In genomic region chr2:168078107-168078830, GRCm38 (mm10) we compare ENCODE assay signal across 9 mouse cellular contexts. TPM values are rescaled to one million over a fixed set of nuclear protein-coding genes. Genes with fewer than 3 reads are reported as not detected.
DNase-seq lines count a peak whose midpoint lies in the region; ATAC-seq lines count a peak whose summit lies in the region.
"Had no signal": no experiment of that assay in that cellular context is flagged by ENCODE, and none has a peak within 500 bp of the region (broad histone marks: within the 10 kb centered on the region; RNA-seq: fewer than 3 reads in every experiment).

No protein-coding gene starts in this region.

- 0 out of 2 replicates have a peak, but pooled peaks have one; percentile 12 for ATAC-seq in intestine, embryonic 14.5 days (replicated peaks; ENCODE audit: low FRiP score, low TSS enrichment, low read depth)
- no peak for ATAC-seq in limb, embryonic 13.5 days (ENCODE audit: low FRiP score, low read depth)
- ATAC-seq in stomach, embryonic 15.5 days (ENCODE audit: insufficient read depth, low FRiP score, low read depth) = peak; percentile 11; the same call in 1 of the 2 replicates
- no peak for ATAC-seq in forebrain, embryonic 11.5 days (replicated peaks; ENCODE audit: low FRiP score)
- no peak for ATAC-seq in frontal cortex, adult (ENCODE audit: low TSS enrichment)

- 0 out of 2 replicates have a peak overlapping the region, but pooled peaks have one; percentile 1 for H3K4me2 ChIP-seq in intestine, embryonic 14.5 days (ENCODE audit: low read length)
- H3K4me2 ChIP-seq in limb, embryonic 13.5 days (replicated peaks) = no peak overlapping the region
- peak overlapping the region; percentile 11; the same call in 1 of the 2 replicates for H3K4me2 ChIP-seq in stomach, embryonic 15.5 days
- no peak overlapping the region for H3K4me2 ChIP-seq in forebrain, embryonic 11.5 days (ENCODE audit: low read depth, low read length, severe bottlenecking)

- no peak overlapping the region for H3K9ac ChIP-seq in intestine, embryonic 14.5 days (ENCODE audit: low read length)
- H3K9ac ChIP-seq in limb, embryonic 13.5 days = peak overlapping the region; percentile 25; the same call in 1 of the 2 replicates
- no peak overlapping the region for H3K9ac ChIP-seq in stomach, embryonic 15.5 days
- H3K9ac ChIP-seq in forebrain, embryonic 11.5 days (ENCODE audit: low read length) = no peak overlapping the region

- no peaks in the 10 kb centered on the region for H3K36me3 ChIP-seq in heart, embryonic 10.5 days
- no peaks in the 10 kb centered on the region for H3K36me3 ChIP-seq in intestine, embryonic 14.5 days (ENCODE audit: control insufficient read depth, insufficient read depth, low read length)
- no peaks in the 10 kb centered on the region for H3K36me3 ChIP-seq in limb, embryonic 13.5 days
- H3K36me3 ChIP-seq in stomach, embryonic 15.5 days = no peaks in the 10 kb centered on the region
- H3K36me3 ChIP-seq in forebrain, embryonic 11.5 days (ENCODE audit: control insufficient read depth, insufficient read depth, low read length) = no peaks in the 10 kb centered on the region

- H3K4me1 ChIP-seq in heart, embryonic 10.5 days = peaks cover 62% of the 10 kb centered on the region
- peaks cover 9% of the 10 kb centered on the region for H3K4me1 ChIP-seq in intestine, embryonic 14.5 days (replicated peaks; ENCODE audit: control insufficient read depth, insufficient read depth, low read length)
- peaks cover 34% of the 10 kb centered on the region for H3K4me1 ChIP-seq in limb, embryonic 13.5 days
- peaks cover 11% of the 10 kb centered on the region; the same call in 1 of the 2 replicates for H3K4me1 ChIP-seq in stomach, embryonic 15.5 days
- peaks cover 4% of the 10 kb centered on the region; the same call in 1 of the 2 replicates for H3K4me1 ChIP-seq in forebrain, embryonic 11.5 days (replicated peaks; ENCODE audit: control insufficient read depth, insufficient read depth, low read length)

- 25% methylated on average over 15 of the region's 15 CpGs for WGBS in heart, embryonic 10.5 days
- WGBS in intestine, embryonic 14.5 days = 24% methylated on average over 15 of the region's 15 CpGs
- 33% methylated on average over 15 of the region's 15 CpGs for WGBS in limb, embryonic 13.5 days
- WGBS in stomach, embryonic 15.5 days = 22% methylated on average over 15 of the region's 15 CpGs
- 43% methylated on average over 15 of the region's 15 CpGs for WGBS in forebrain, embryonic 11.5 days

- no peak for DNase-seq in heart, embryonic 10.5 days (ENCODE audit: low spot score)
- no peak for DNase-seq in heart, postnatal 4 days
- DNase-seq in intestine, embryonic 14.5 days (ENCODE audit: low spot score) = peak; percentile 77
- no peak for DNase-seq in forebrain, embryonic 11.5 days (ENCODE audit: low spot score)
- DNase-seq in Muller cell, postnatal 12 days (ENCODE audit: inconsistent ontology term) = no peak

- peak overlapping the region; percentile 67 for H3K27ac ChIP-seq in heart, embryonic 10.5 days
- H3K27ac ChIP-seq in intestine, embryonic 14.5 days (ENCODE audit: low read depth) = peak overlapping the region; percentile 39; the same call in 1 of the 2 replicates
- no peak overlapping the region for H3K27ac ChIP-seq in limb, embryonic 13.5 days
- H3K27ac ChIP-seq in stomach, embryonic 15.5 days = peak overlapping the region; percentile 84
- no peak overlapping the region for H3K27ac ChIP-seq in forebrain, embryonic 11.5 days (ENCODE audit: low read depth, low read length)
- H3K27ac ChIP-seq: heart, adult 2 months had no signal

- H3K27me3 ChIP-seq in heart, embryonic 10.5 days (ENCODE audit: insufficient read depth, poor library complexity, severe bottlenecking) = peaks cover 20% of the 10 kb centered on the region
- peaks cover 14% of the 10 kb centered on the region; the same call in 1 of the 2 replicates for H3K27me3 ChIP-seq in intestine, embryonic 14.5 days (replicated peaks; ENCODE audit: control insufficient read depth, insufficient read depth, low read length)
- H3K27me3 ChIP-seq in limb, embryonic 13.5 days = peaks cover 26% of the 10 kb centered on the region
- peaks cover 6% of the 10 kb centered on the region; the same call in 1 of the 2 replicates for H3K27me3 ChIP-seq in stomach, embryonic 15.5 days (replicated peaks)
- H3K27me3 ChIP-seq in forebrain, embryonic 11.5 days (ENCODE audit: control insufficient read depth, insufficient read depth, low read length) = peaks cover 2% of the 10 kb centered on the region; the same call in 1 of the 2 replicates

- H3K4me3 ChIP-seq in heart, embryonic 10.5 days = peak overlapping the region; percentile 15; the same call in 1 of the 2 replicates
- no peak overlapping the region for H3K4me3 ChIP-seq in intestine, embryonic 14.5 days (ENCODE audit: low read depth, low read length)
- no peak overlapping the region for H3K4me3 ChIP-seq in limb, embryonic 13.5 days
- no peak overlapping the region for H3K4me3 ChIP-seq in stomach, embryonic 15.5 days (replicated peaks)
- no peak overlapping the region for H3K4me3 ChIP-seq in forebrain, embryonic 11.5 days (ENCODE audit: low read depth, low read length)
- H3K4me3 ChIP-seq: heart, adult 2 months had no signal

- H3K9me3 ChIP-seq in heart, embryonic 10.5 days = no peaks in the 10 kb centered on the region
- H3K9me3 ChIP-seq in intestine, embryonic 14.5 days (ENCODE audit: control insufficient read depth, low read length) = no peaks in the 10 kb centered on the region
- H3K9me3 ChIP-seq in limb, embryonic 13.5 days = no peaks in the 10 kb centered on the region
- H3K9me3 ChIP-seq in stomach, embryonic 15.5 days = no peaks in the 10 kb centered on the region
- H3K9me3 ChIP-seq in forebrain, embryonic 11.5 days (ENCODE audit: control insufficient read depth, low read length) = no peaks in the 10 kb centered on the region

RNA-seq across cellular contexts. Expression of gene Pard6b, which starts 2.5 kb away (rescaled TPM):
- polyA plus RNA-seq in heart, embryonic 10.5 days (2016; fragmentation: Nextera tagmentation; extraction: Ambion mirVana) = 12.2 and 15.0 TPM in 2 replicates
- total RNA-seq in heart, postnatal 4 days (2021) = 1 to 10 TPM; 4.0 to 4.5 TPM
- 20.0 and 21.6 TPM in 2 replicates for polyA plus RNA-seq in intestine, embryonic 14.5 days (2014; fragmentation: Nextera tagmentation; extraction: Ambion mirVana)
- polyA plus RNA-seq in limb, embryonic 13.5 days (2015; fragmentation: Nextera tagmentation; extraction: Ambion mirVana) = 2.7 and 3.7 TPM in 2 replicates
- polyA plus RNA-seq in stomach, embryonic 15.5 days (2015; fragmentation: Nextera tagmentation; extraction: Ambion mirVana) = 12.7 and 14.9 TPM in 2 replicates
- polyA plus RNA-seq in forebrain, embryonic 11.5 days (2014; fragmentation: Nextera tagmentation; extraction: Ambion mirVana) = 12.4 and 13.7 TPM in 2 replicates

Comparison
In these comparisons a context has a peak if more than half of its experiments do, and no peak if none do; other contexts are left out.
1. H3K27ac ChIP-seq: peak in heart, embryonic 10.5 days (single experiment), intestine, embryonic 14.5 days (single experiment) and stomach, embryonic 15.5 days (single experiment); none in limb, embryonic 13.5 days (single experiment) and forebrain, embryonic 11.5 days (single experiment).
2. ATAC-seq: peak in intestine, embryonic 14.5 days (single experiment) and stomach, embryonic 15.5 days (single experiment); none in limb, embryonic 13.5 days (single experiment), forebrain, embryonic 11.5 days (single experiment) and frontal cortex, adult (single experiment).
3. H3K4me2 ChIP-seq: peak in intestine, embryonic 14.5 days (single experiment) and stomach, embryonic 15.5 days (single experiment); none in limb, embryonic 13.5 days (single experiment) and forebrain, embryonic 11.5 days (single experiment).